Mouse (Mus musculus): ENCODE measurements at regions not wholly inside any gene's neighbourhood (a gene's known extent, or its start where the extent isn't known, plus 50 kb on each side); places are given as distances from the start of the nearest gene placed in this dataset.

DNA sequence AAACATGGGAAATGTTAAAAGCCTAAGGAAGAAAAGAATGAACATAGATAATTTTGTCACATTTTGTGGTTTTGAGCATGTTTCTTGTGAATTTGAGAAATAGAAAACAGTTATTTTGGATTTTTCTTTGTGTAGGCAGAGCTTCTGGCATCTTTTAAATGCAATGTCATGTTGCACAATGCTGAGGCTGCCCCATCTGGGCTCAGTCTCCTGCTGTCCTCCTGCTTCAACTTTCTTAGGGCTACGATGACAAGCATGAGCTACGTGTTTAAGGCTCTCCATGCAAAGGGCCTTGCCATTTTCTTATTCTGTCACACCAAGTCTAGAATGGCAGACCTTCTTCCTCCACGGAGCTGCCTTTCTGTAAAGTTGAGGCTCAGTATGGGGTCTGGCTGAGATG, 1141.6 kb upstream of the A1bg start:
- H3K9me3 ChIP-seq (ENCODE audit: control insufficient read depth, insufficient read depth, low read depth, low read length), result no peaks in the 10 kb centered on the region
- no peak overlapping the region for H3K27ac ChIP-seq (ENCODE audit: insufficient read depth, low read depth, low read length, poor library complexity, severe bottlenecking)
- H3K9ac ChIP-seq (ENCODE audit: insufficient read depth, low read depth, low read length, poor library complexity, severe bottlenecking), result no peak overlapping the region
- in situ Hi-C loops (cut with MboI; ENCODE audit: low sequenced_read_pairs in 2 of 2, unreplicated experiment in 2 of 2), result no loop called here
- no peak for DNase-seq (ENCODE audit: low read depth, low spot score)
- TF ChIP-seq MAFK (IDR thresholded peaks at IDR 0.05; ENCODE audit: insufficient read depth, low read depth, low read length) (no peak), HCFC1 (IDR thresholded peaks at IDR 0.05; ENCODE audit: borderline replicate concordance, insufficient read depth, low read length) (no peak), ZNF384 (IDR thresholded peaks at IDR 0.05; ENCODE audit: low read depth, low read length) (no peak), CHD2 (IDR thresholded peaks at IDR 0.05; ENCODE audit: low read depth, low read length) (no peak), ZC3H11A (IDR thresholded peaks at IDR 0.05; ENCODE audit: borderline replicate concordance, low read depth, low read length) (no peak)
- peaks cover 19% of the 10 kb centered on the region for H3K36me3 ChIP-seq (ENCODE audit: control insufficient read depth, insufficient read depth, low read length, poor library complexity, severe bottlenecking)
- peaks cover 0 to 18% of the 10 kb centered on the region in 2 experiments; a peak in 2 of 4 replicates for H3K4me1 ChIP-seq (ENCODE audit: control insufficient read depth in 2 of 2, insufficient read depth in 2 of 2, low read length in 2 of 2, poor library complexity in 1 of 2)
- H3K4me3 ChIP-seq (ENCODE audit: insufficient read depth in 1 of 2, low read depth in 1 of 2, low read length in 2 of 2, poor library complexity in 1 of 2, severe bottlenecking in 1 of 2), result no peak overlapping the region

DNA sequence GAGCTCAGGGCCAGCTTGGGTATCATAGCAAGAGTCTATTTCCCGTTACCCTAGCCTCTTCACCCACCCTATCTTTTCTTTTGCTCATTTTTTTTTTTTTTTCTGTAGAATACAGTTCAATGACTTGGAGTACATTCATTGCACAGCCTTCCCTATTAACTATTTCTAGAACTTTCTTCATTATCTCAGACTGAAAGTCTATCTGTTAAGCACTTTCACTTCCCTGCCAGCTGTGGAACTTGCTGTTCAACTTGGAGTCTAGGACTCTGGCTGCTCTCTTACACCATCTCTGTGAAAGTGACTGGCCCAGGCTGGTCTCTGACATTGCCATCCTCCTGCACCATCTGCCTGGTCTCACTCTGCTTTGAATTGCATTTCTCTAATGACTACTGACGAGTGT, 1134.6 kb upstream of the A1bg start:
- peaks cover 28% of the 10 kb centered on the region; the same call in 1 of the 2 replicates for H3K36me3 ChIP-seq (ENCODE audit: control insufficient read depth, insufficient read depth, low read length, poor library complexity, severe bottlenecking)
- TF ChIP-seq HCFC1 (IDR thresholded peaks at IDR 0.05; ENCODE audit: borderline replicate concordance, insufficient read depth, low read length), result no peak
- TF ChIP-seq CHD2 (IDR thresholded peaks at IDR 0.05; ENCODE audit: low read depth, low read length), result no peak
- no peak for TF ChIP-seq ZNF384 (IDR thresholded peaks at IDR 0.05; ENCODE audit: low read depth, low read length)
- no peak for TF ChIP-seq MAFK (IDR thresholded peaks at IDR 0.05; ENCODE audit: insufficient read depth, low read depth, low read length)
- H3K4me1 ChIP-seq (ENCODE audit: control insufficient read depth in 2 of 2, insufficient read depth in 2 of 2, low read length in 2 of 2, poor library complexity in 1 of 2), result peaks cover 13 to 26% of the 10 kb centered on the region in 2 experiments
- H3K27ac ChIP-seq (ENCODE audit: insufficient read depth, low read depth, low read length, poor library complexity, severe bottlenecking), result no peak overlapping the region
- no peak overlapping the region for H3K9ac ChIP-seq (ENCODE audit: insufficient read depth, low read depth, low read length, poor library complexity, severe bottlenecking)
- in situ Hi-C loops (cut with MboI; ENCODE audit: low sequenced_read_pairs in 2 of 2, unreplicated experiment in 2 of 2), result no loop called here
- no peaks in the 10 kb centered on the region for H3K9me3 ChIP-seq (ENCODE audit: control insufficient read depth, insufficient read depth, low read depth, low read length)
- DNase-seq (ENCODE audit: low read depth, low spot score), result no peak
- no peak overlapping the region for H3K4me3 ChIP-seq (ENCODE audit: insufficient read depth in 1 of 2, low read depth in 1 of 2, low read length in 2 of 2, poor library complexity in 1 of 2, severe bottlenecking in 1 of 2)

DNA sequence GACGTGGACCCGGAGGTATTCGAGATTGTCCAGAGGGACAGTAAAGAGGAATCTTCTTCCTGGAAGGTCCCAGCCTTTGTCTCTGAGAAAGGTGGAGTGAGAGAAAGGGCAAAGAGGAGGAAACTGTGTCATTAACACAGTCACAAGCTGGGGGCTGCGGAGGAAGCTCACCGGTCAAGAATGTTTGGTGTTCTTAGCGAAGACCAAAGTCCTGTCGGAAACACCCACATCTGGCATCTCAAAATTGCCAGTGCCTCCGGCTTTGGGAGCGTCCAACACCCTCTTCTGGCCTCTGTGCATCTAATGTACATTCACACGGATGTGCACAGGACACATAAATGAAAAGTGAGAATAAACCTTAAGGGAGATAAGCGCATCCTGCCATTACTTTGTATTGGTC, 1134.1 kb upstream of the A1bg start:
- H3K27ac ChIP-seq (ENCODE audit: insufficient read depth, low read depth, low read length, poor library complexity, severe bottlenecking), result no peak overlapping the region
- H3K4me1 ChIP-seq (ENCODE audit: control insufficient read depth in 2 of 2, insufficient read depth in 2 of 2, low read length in 2 of 2, poor library complexity in 1 of 2), result peaks cover 13 to 30% of the 10 kb centered on the region in 2 experiments
- H3K4me3 ChIP-seq (ENCODE audit: insufficient read depth in 1 of 2, low read depth in 1 of 2, low read length in 2 of 2, poor library complexity in 1 of 2, severe bottlenecking in 1 of 2), result no peak overlapping the region
- H3K9ac ChIP-seq (ENCODE audit: insufficient read depth, low read depth, low read length, poor library complexity, severe bottlenecking), result no peak overlapping the region
- H3K9me3 ChIP-seq (ENCODE audit: control insufficient read depth, insufficient read depth, low read depth, low read length), result no peaks in the 10 kb centered on the region
- DNase-seq (ENCODE audit: low read depth, low spot score), result no peak
- peaks cover 28% of the 10 kb centered on the region; the same call in 1 of the 2 replicates for H3K36me3 ChIP-seq (ENCODE audit: control insufficient read depth, insufficient read depth, low read length, poor library complexity, severe bottlenecking)
- TF ChIP-seq ZNF384 (IDR thresholded peaks at IDR 0.05; ENCODE audit: low read depth, low read length), result no peak
- no peak for TF ChIP-seq HCFC1 (IDR thresholded peaks at IDR 0.05; ENCODE audit: borderline replicate concordance, insufficient read depth, low read length)
- TF ChIP-seq ZC3H11A (IDR thresholded peaks at IDR 0.05; ENCODE audit: borderline replicate concordance, low read depth, low read length), result no peak
- TF ChIP-seq CHD2 (IDR thresholded peaks at IDR 0.05; ENCODE audit: low read depth, low read length), result no peak
- no peak for TF ChIP-seq MAFK (IDR thresholded peaks at IDR 0.05; ENCODE audit: insufficient read depth, low read depth, low read length)
- in situ Hi-C loops (cut with MboI; ENCODE audit: low sequenced_read_pairs in 2 of 2, unreplicated experiment in 2 of 2), result no loop called here

DNA sequence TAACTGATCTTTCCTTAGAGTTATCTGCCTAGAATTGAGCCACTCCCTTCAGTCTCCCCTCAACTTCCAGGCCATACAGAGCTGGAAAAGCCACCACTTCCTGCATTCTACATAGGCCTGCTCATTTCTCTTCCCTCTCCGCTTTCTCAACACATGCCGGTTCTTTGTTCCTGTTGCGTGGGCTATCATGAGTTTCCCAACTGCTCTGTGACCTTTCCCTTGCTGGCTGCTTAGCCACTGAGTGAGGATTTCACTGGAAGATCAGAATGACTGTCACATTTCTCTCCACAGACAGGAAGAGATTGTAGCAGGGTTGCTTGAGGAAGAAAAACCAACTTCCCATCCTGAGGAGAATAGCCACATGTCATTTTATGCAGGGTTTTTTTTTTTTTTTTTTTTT, 1133.6 kb upstream of the A1bg start:
- no peak overlapping the region for H3K9ac ChIP-seq (ENCODE audit: insufficient read depth, low read depth, low read length, poor library complexity, severe bottlenecking)
- no peak overlapping the region for H3K4me3 ChIP-seq (ENCODE audit: insufficient read depth in 1 of 2, low read depth in 1 of 2, low read length in 2 of 2, poor library complexity in 1 of 2, severe bottlenecking in 1 of 2)
- H3K4me1 ChIP-seq (ENCODE audit: control insufficient read depth in 2 of 2, insufficient read depth in 2 of 2, low read length in 2 of 2, poor library complexity in 1 of 2), result peaks cover 13 to 30% of the 10 kb centered on the region in 2 experiments
- H3K36me3 ChIP-seq (ENCODE audit: control insufficient read depth, insufficient read depth, low read length, poor library complexity, severe bottlenecking), result peaks cover 26% of the 10 kb centered on the region; the same call in 1 of the 2 replicates
- no peaks in the 10 kb centered on the region for H3K9me3 ChIP-seq (ENCODE audit: control insufficient read depth, insufficient read depth, low read depth, low read length)
- no peak for DNase-seq (ENCODE audit: low read depth, low spot score)
- TF ChIP-seq ZNF384 (IDR thresholded peaks at IDR 0.05; ENCODE audit: low read depth, low read length) (no peak), HCFC1 (IDR thresholded peaks at IDR 0.05; ENCODE audit: borderline replicate concordance, insufficient read depth, low read length) (no peak), MAFK (IDR thresholded peaks at IDR 0.05; ENCODE audit: insufficient read depth, low read depth, low read length) (no peak), ZC3H11A (IDR thresholded peaks at IDR 0.05; ENCODE audit: borderline replicate concordance, low read depth, low read length) (no peak), CHD2 (IDR thresholded peaks at IDR 0.05; ENCODE audit: low read depth, low read length) (no peak)
- H3K27ac ChIP-seq (ENCODE audit: insufficient read depth, low read depth, low read length, poor library complexity, severe bottlenecking), result no peak overlapping the region
- in situ Hi-C loops (cut with MboI; ENCODE audit: low sequenced_read_pairs in 2 of 2, unreplicated experiment in 2 of 2), result no loop called here

DNA sequence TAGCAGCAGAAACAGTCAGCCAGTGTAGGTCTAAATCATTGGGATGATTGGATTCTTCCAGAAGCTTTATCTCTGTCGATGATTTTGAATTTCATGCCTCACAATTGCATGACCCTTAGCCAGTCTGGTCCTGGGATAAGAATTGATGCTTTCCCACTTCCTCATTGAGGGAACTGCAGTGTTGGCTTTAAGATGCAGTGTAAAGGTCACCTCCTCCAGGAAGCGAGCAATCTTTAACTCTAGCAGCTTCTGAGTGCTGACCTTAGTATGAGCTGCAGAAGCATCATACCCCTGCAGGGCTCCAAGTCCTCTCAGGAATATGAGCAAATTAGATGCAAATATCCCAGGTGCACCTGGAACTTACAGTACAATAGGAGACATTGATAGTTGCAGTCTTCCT, 1132.2 kb upstream of the A1bg start:
- H3K9me3 ChIP-seq (ENCODE audit: control insufficient read depth, insufficient read depth, low read depth, low read length), result no peaks in the 10 kb centered on the region
- H3K9ac ChIP-seq (ENCODE audit: insufficient read depth, low read depth, low read length, poor library complexity, severe bottlenecking), result no peak overlapping the region
- in situ Hi-C loops (cut with MboI; ENCODE audit: low sequenced_read_pairs in 2 of 2, unreplicated experiment in 2 of 2), result no loop called here
- H3K4me1 ChIP-seq (ENCODE audit: control insufficient read depth in 2 of 2, insufficient read depth in 2 of 2, low read length in 2 of 2, poor library complexity in 1 of 2), result peaks cover 13 to 25% of the 10 kb centered on the region in 2 experiments
- H3K36me3 ChIP-seq (ENCODE audit: control insufficient read depth, insufficient read depth, low read length, poor library complexity, severe bottlenecking), result peaks cover 25% of the 10 kb centered on the region; the same call in 1 of the 2 replicates
- H3K4me3 ChIP-seq (ENCODE audit: insufficient read depth in 1 of 2, low read depth in 1 of 2, low read length in 2 of 2, poor library complexity in 1 of 2, severe bottlenecking in 1 of 2), result no peak overlapping the region
- H3K27ac ChIP-seq (ENCODE audit: insufficient read depth, low read depth, low read length, poor library complexity, severe bottlenecking), result no peak overlapping the region
- no peak for DNase-seq (ENCODE audit: low read depth, low spot score)
- TF ChIP-seq HCFC1 (IDR thresholded peaks at IDR 0.05; ENCODE audit: borderline replicate concordance, insufficient read depth, low read length), result no peak
- TF ChIP-seq MAFK (IDR thresholded peaks at IDR 0.05; ENCODE audit: insufficient read depth, low read depth, low read length), result no peak

Data from ES-E14 (cell line).